Mouse (Mus musculus): Measurements from ENCODE around the gene Gsta2. TPM values are rescaled to one million over a fixed set of nuclear protein-coding genes. Genes with fewer than 3 reads are reported as not detected.
"Not testable (repeated sequence)": the region's sequence is repeated elsewhere in the genome, so short reads cannot be mapped to it uniquely, and the experiment has no call there.

Gsta2 gene
- polyA plus RNA-seq, 1 experiment: 2.5 TPM

- no peak for DNase-seq (ENCODE audit: low read depth)
These were observed 10.4 kb upstream of the Gsta2 start for GRCm38 (mm10) chr9:78365850-78366544.

- no peak for DNase-seq (ENCODE audit: low read depth)
These were observed 9.1 kb upstream of the Gsta2 start for GRCm38 (mm10) chr9:78364701-78365100.

GRCm38 (mm10) chr9:78363374-78363773, 7.8 kb upstream of the Gsta2 start:
- DNase-seq (ENCODE audit: low read depth): no peak

- no peak for DNase-seq (ENCODE audit: low read depth)
These were observed 4.9 kb upstream of the Gsta2 start for GRCm38 (mm10) chr9:78360484-78360872.

GRCm38 (mm10) chr9:78359750-78360483, 4.3 kb upstream of the Gsta2 start:
- no peak for DNase-seq (ENCODE audit: low read depth)

GRCm38 (mm10) chr9:78358053-78358452, 2.5 kb upstream of the Gsta2 start:
- no peak for DNase-seq (ENCODE audit: low read depth)

- DNase-seq (ENCODE audit: low read depth): no peak
These were observed 666 bp downstream of the Gsta2 start for GRCm38 (mm10) chr9:78354665-78355578.

GRCm38 (mm10) chr9:78351504-78352220, 3.9 kb downstream of the Gsta2 start:
- no peak for DNase-seq (ENCODE audit: low read depth)

GRCm38 (mm10) chr9:78350007-78350406, 5.6 kb downstream of the Gsta2 start:
- not testable (repeated sequence) for DNase-seq (ENCODE audit: low read depth)

- DNase-seq (ENCODE audit: low read depth): not testable (repeated sequence)
These were observed 6.4 kb downstream of the Gsta2 start for GRCm38 (mm10) chr9:78349141-78349540.

GRCm38 (mm10) chr9:78348206-78349004, 7.2 kb downstream of the Gsta2 start:
- DNase-seq (ENCODE audit: low read depth): not testable (repeated sequence)

GRCm38 (mm10) chr9:78347004-78347403, 8.6 kb downstream of the Gsta2 start:
- no peak for DNase-seq (ENCODE audit: low read depth)

- DNase-seq (ENCODE audit: low read depth): not testable (repeated sequence)
These were observed 10.4 kb downstream of the Gsta2 start for GRCm38 (mm10) chr9:78345235-78345634.

GRCm38 (mm10) chr9:78343055-78343454, 12.5 kb downstream of the Gsta2 start:
- DNase-seq (ENCODE audit: low read depth): not testable (repeated sequence)

GRCm38 (mm10) chr9:78342494-78342893, 13.1 kb downstream of the Gsta2 start:
- not testable (repeated sequence) for DNase-seq (ENCODE audit: low read depth)

GRCm38 (mm10) chr9:78340324-78340723, 15.3 kb downstream of the Gsta2 start:
- not testable (repeated sequence) for DNase-seq (ENCODE audit: low read depth)

GRCm38 (mm10) chr9:78337050-78337449, 18.5 kb downstream of the Gsta2 start:
- DNase-seq (ENCODE audit: low read depth): not testable (repeated sequence)

- DNase-seq (ENCODE audit: low read depth): not testable (repeated sequence)
These were observed 28.3 kb downstream of the Gsta2 start, which contains the start of gene Omt2b for GRCm38 (mm10) chr9:78327289-78327688. TSS of gene Omt2b (plus strand) at chr9:78327589.

- no peak for DNase-seq (ENCODE audit: low read depth)
These were observed 36.1 kb downstream of the Gsta2 start for GRCm38 (mm10) chr9:78319499-78319898.

- DNase-seq (ENCODE audit: low read depth): no peak
These were observed 40.9 kb downstream of the Gsta2 start, which contains the start of gene Omt2a for GRCm38 (mm10) chr9:78314696-78315095. TSS of gene Omt2a (minus strand) at chr9:78314796.

Measured in gonadal fat pad, adult 2 months (tissue).